16 mouse cellular contexts compared by ENCODE assay signal in the genomic region with DNA sequence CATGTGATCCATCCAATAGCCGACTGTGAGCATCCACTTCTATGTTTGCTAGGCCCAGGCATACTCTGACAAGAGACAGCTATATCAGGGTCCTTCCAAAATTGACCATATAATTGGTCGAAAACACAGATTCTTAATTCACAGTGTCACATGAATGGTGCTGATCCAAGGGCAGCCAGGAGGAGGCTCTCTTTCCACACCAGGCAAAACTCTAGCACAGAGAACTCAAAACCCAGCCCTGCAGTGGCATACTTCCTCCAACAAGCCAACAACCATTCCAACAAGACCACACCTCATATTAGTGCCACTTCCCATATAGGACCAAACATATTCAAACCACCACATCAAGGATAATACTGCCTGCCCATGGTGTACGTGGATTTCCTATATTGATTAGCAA.
DNase-seq lines count a peak whose midpoint lies in the region; ATAC-seq and TF ChIP-seq lines count a peak whose summit lies in the region.
"Had no signal": no experiment of that assay in that cellular context is flagged by ENCODE, and none has a peak within 500 bp of the region (broad histone marks: within the 10 kb centered on the region; RNA-seq: fewer than 3 reads in every experiment).

No protein-coding gene starts in this region.

- no peaks in the 10 kb centered on the region for H3K36me3 ChIP-seq in liver, adult 2 months (ENCODE audit: control insufficient read depth, insufficient read depth, low read length)
- H3K36me3 ChIP-seq in midbrain, embryonic 14.5 days (ENCODE audit: control insufficient read depth, insufficient read depth, low read length) = no peaks in the 10 kb centered on the region
- H3K36me3 ChIP-seq: heart, embryonic 10.5 days; liver, embryonic 15.5 days had no signal

- no peak for TF ChIP-seq POLR2A in liver, adult 2 months (IDR thresholded peaks at IDR 0.05; ENCODE audit: extremely low read depth, insufficient read depth, low read length)
- no peak for TF ChIP-seq POLR2A in bone marrow, adult 2 months (IDR thresholded peaks at IDR 0.05; ENCODE audit: borderline replicate concordance, control insufficient read depth, low read depth, low read length)

- H3K4me3 ChIP-seq in liver, adult 2 months (ENCODE audit: insufficient read depth, low read depth, low read length) = no peak overlapping the region
- no peak overlapping the region for H3K4me3 ChIP-seq in bone marrow, adult 2 months (replicated peaks; ENCODE audit: control insufficient read depth, low read depth, low read length)
- H3K4me3 ChIP-seq in midbrain, embryonic 14.5 days (replicated peaks; ENCODE audit: low read depth, low read length) = no peak overlapping the region
- H3K4me3 ChIP-seq: heart, embryonic 10.5 days; liver, embryonic 15.5 days had no signal

- H3K79me2 ChIP-seq in liver, adult 2 months (ENCODE audit: control insufficient read depth, insufficient read depth, low read length) = no peaks in the 10 kb centered on the region

- H3K4me2 ChIP-seq in midbrain, embryonic 14.5 days (ENCODE audit: low read length) = no peak overlapping the region
- H3K4me2 ChIP-seq: liver, embryonic 15.5 days had no signal

- 72% methylated on average over 3 of the region's 3 CpGs for WGBS in liver, adult 2 months
- WGBS in bone marrow, adult 2 months = 77% methylated on average over 3 of the region's 3 CpGs
- WGBS in midbrain, embryonic 14.5 days = 77% methylated on average over 3 of the region's 3 CpGs

- DNase-seq in adrenal gland, adult 2 months = peak; percentile 2
- no peak for DNase-seq in adrenal gland, postnatal 4 days (ENCODE audit: low spot score in 2 of 2)
- DNase-seq in liver, adult 2 months (ENCODE audit: extremely low read depth, low read depth, low spot score) = peak; percentile 25
- DNase-seq in liver = no peak
- no peak for DNase-seq in midbrain, embryonic 14.5 days
- DNase-seq in heart, postnatal 4 days = no peak
- DNase-seq: cerebellum, adult 9-10 months; gastrocnemius, postnatal 10 days; heart, postnatal 36 days; layer of hippocampus, postnatal 36 days; left cerebral cortex, postnatal 4 days; thymus, adult 2 months had no signal

- no peak overlapping the region for H3K9ac ChIP-seq in liver, adult 2 months (ENCODE audit: low read depth, low read length)
- no peak overlapping the region for H3K9ac ChIP-seq in midbrain, embryonic 14.5 days (replicated peaks; ENCODE audit: low read length)
- H3K9ac ChIP-seq: liver, embryonic 15.5 days had no signal

- peak; percentile 60 for TF ChIP-seq CTCF in liver, adult 2 months (IDR thresholded peaks at IDR 0.05; ENCODE audit: low read depth, low read length)
- 0 out of 2 replicates have a peak, but pooled peaks have one; percentile 4 for TF ChIP-seq CTCF in bone marrow, adult 2 months (IDR thresholded peaks at IDR 0.05; ENCODE audit: control insufficient read depth, insufficient read depth, low read length)

- no peak overlapping the region for H3K27ac ChIP-seq in liver, adult 2 months (replicated peaks; ENCODE audit: insufficient read depth, low read depth, low read length)
- no peak overlapping the region for H3K27ac ChIP-seq in bone marrow, adult 2 months (ENCODE audit: control insufficient read depth, insufficient read depth, low read depth, low read length, poor library complexity)
- H3K27ac ChIP-seq in midbrain, embryonic 14.5 days (replicated peaks; ENCODE audit: low read depth, low read length) = no peak overlapping the region
- H3K27ac ChIP-seq: heart, embryonic 10.5 days; liver, embryonic 15.5 days had no signal

- peak; percentile 74 for ATAC-seq in megakaryocyte progenitor cell, adult 5-6 weeks (replicated peaks; ENCODE audit: poor library complexity)
- ATAC-seq in midbrain, embryonic 14.5 days (ENCODE audit: low FRiP score, low TSS enrichment) = no peak

- no peaks in the 10 kb centered on the region for H3K9me3 ChIP-seq in midbrain, embryonic 14.5 days (ENCODE audit: control insufficient read depth, low read length)
- H3K9me3 ChIP-seq: heart, embryonic 10.5 days; liver, embryonic 15.5 days had no signal

- no peaks in the 10 kb centered on the region for H3K4me1 ChIP-seq in liver, adult 2 months (ENCODE audit: control insufficient read depth, insufficient read depth, low read length)
- no peaks in the 10 kb centered on the region for H3K4me1 ChIP-seq in bone marrow, adult 2 months (ENCODE audit: control insufficient read depth, insufficient read depth, low read length)
- no peaks in the 10 kb centered on the region for H3K4me1 ChIP-seq in midbrain, embryonic 14.5 days (ENCODE audit: control insufficient read depth, insufficient read depth, low read length)
- H3K4me1 ChIP-seq: heart, embryonic 10.5 days; liver, embryonic 15.5 days had no signal

- no peaks in the 10 kb centered on the region for H3K27me3 ChIP-seq in liver, adult 2 months (ENCODE audit: control insufficient read depth, insufficient read depth, low read length)
- no peaks in the 10 kb centered on the region for H3K27me3 ChIP-seq in midbrain, embryonic 14.5 days (ENCODE audit: control insufficient read depth, insufficient read depth, low read length)
- H3K27me3 ChIP-seq: liver, embryonic 15.5 days had no signal

Comparison
In these comparisons a context has a peak if more than half of its experiments do, and no peak if none do; other contexts are left out.
1. DNase-seq: peak in adrenal gland, adult 2 months (single experiment) and liver, adult 2 months (single experiment); none in adrenal gland, postnatal 4 days (0 of 2), liver (single experiment), midbrain, embryonic 14.5 days (single experiment) and heart, postnatal 4 days (single experiment).